Comparison of ENCODE assay signal across 8 mouse cellular contexts in the genomic region with DNA sequence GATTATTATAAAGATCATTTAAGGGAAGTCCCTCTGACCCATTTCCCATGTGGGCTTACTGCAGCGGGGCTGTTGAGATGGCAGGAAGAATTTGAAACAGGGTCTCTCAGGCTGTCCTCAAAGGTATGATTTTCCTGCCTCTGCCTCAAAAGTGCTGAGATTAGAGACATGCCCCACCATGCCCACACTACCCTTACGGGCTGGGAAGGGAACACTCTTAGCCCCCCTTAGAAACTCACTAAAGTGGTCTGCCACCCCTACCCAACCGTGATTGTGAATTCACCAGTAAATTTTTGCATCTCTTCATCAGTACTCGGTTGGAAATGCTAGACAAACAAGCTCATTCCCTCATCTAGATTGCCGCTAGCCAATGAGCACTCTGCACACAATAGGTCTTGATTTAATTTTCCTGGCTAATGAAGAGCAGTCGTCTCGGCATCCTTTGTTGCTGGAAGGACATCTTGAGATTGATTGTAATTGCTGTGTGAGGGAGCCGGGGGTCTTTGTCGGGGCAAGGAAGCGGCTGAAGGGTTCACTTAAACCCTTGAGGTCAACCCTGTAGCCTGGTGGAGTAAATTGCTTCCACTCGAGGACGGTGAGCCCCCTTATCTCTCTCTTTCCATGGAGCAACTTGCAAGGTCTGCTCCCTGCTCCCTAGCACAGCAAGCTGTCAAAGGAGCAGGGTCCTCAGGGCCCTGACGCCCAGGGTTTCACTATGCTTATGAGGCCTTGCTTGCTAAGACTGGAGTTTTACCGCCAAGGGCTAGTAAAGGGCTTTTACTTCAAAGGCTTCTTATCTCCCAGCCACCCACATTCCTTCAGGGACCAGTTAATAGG. TPM values are rescaled to one million over a fixed set of nuclear protein-coding genes. Genes with fewer than 3 reads are reported as not detected.
DNase-seq lines count a peak whose midpoint lies in the region; ATAC-seq lines count a peak whose summit lies in the region.
"Had no signal": no experiment of that assay in that cellular context is flagged by ENCODE, and none has a peak within 500 bp of the region (broad histone marks: within the 10 kb centered on the region; RNA-seq: fewer than 3 reads in every experiment).

No protein-coding gene starts in this region.

- ATAC-seq in neural tube, embryonic 15.5 days (ENCODE audit: low FRiP score): no peak
- ATAC-seq in cerebellum, adult (ENCODE audit: insufficient number of reproducible peaks, low FRiP score, low TSS enrichment): no peak

- DNase-seq in neural tube, embryonic 10.5 days (ENCODE audit: extremely low spot score, low spot score): peak; percentile 67
- DNase-seq in forebrain, embryonic 10.5 days (ENCODE audit: extremely low spot score, low spot score): peak; percentile 61
- DNase-seq in mesoderm, embryonic 11.5 days (ENCODE audit: low read depth, low spot score): peak; percentile 42
- DNase-seq in left cerebral cortex, postnatal 14 days (ENCODE audit: low spot score in 2 of 2): no peak
- no peak for DNase-seq in layer of hippocampus, adult 8-10 months (ENCODE audit: low spot score in 2 of 2)

- H3K36me3 ChIP-seq in neural tube, embryonic 15.5 days: no peaks in the 10 kb centered on the region
- H3K36me3 ChIP-seq in forebrain, embryonic 10.5 days (replicated peaks): no peaks in the 10 kb centered on the region
- H3K36me3 ChIP-seq: hindbrain, embryonic 15.5 days had no signal

- H3K27me3 ChIP-seq in neural tube, embryonic 15.5 days (replicated peaks): no peaks in the 10 kb centered on the region
- peaks cover 56% of the 10 kb centered on the region for H3K27me3 ChIP-seq in forebrain, embryonic 10.5 days (ENCODE audit: poor library complexity, severe bottlenecking)
- H3K27me3 ChIP-seq: hindbrain, embryonic 15.5 days had no signal

- no peak overlapping the region for H3K27ac ChIP-seq in neural tube, embryonic 15.5 days (replicated peaks)
- peak overlapping the region; percentile 76 for H3K27ac ChIP-seq in forebrain, embryonic 10.5 days
- H3K27ac ChIP-seq: hindbrain, embryonic 15.5 days had no signal

- peaks cover 12% of the 10 kb centered on the region; the same call in 1 of the 2 replicates for H3K4me1 ChIP-seq in neural tube, embryonic 15.5 days
- H3K4me1 ChIP-seq in forebrain, embryonic 10.5 days: peaks cover 30% of the 10 kb centered on the region

- H3K4me2 ChIP-seq in neural tube, embryonic 15.5 days: no peak overlapping the region
- H3K4me2 ChIP-seq: hindbrain, embryonic 15.5 days had no signal

- 18% methylated on average over 14 of the region's 14 CpGs for WGBS in neural tube, embryonic 15.5 days
- 5% methylated on average over 14 of the region's 14 CpGs for WGBS in forebrain, embryonic 10.5 days

- H3K4me3 ChIP-seq in neural tube, embryonic 15.5 days (replicated peaks): no peak overlapping the region
- H3K4me3 ChIP-seq in forebrain, embryonic 10.5 days: peak overlapping the region; percentile 26; the same call in 1 of the 2 replicates
- H3K4me3 ChIP-seq: hindbrain, embryonic 15.5 days had no signal

- H3K9ac ChIP-seq in neural tube, embryonic 15.5 days (replicated peaks): no peak overlapping the region
- H3K9ac ChIP-seq: hindbrain, embryonic 15.5 days had no signal

- intact Hi-C loops in left cerebral cortex, postnatal 14 days (cut with DNase I): loop anchor here (5.0 kb wide), 2 partner anchors 173 to 233 kb away; no protein-coding TSS in a partner anchor

- no peaks in the 10 kb centered on the region for H3K9me3 ChIP-seq in neural tube, embryonic 15.5 days (replicated peaks)
- H3K9me3 ChIP-seq in forebrain, embryonic 10.5 days: no peaks in the 10 kb centered on the region
- H3K9me3 ChIP-seq: hindbrain, embryonic 15.5 days had no signal

RNA-seq across cellular contexts. Expression of a gene that starts 51.7 kb away (rescaled TPM):
- polyA plus RNA-seq in neural tube, embryonic 15.5 days (2015; fragmentation: Nextera tagmentation; extraction: Ambion mirVana): 5.3 and 5.6 TPM in 2 replicates
- polyA plus RNA-seq in forebrain, embryonic 10.5 days (2016; fragmentation: Nextera tagmentation; extraction: Ambion mirVana): 4.4 and 5.3 TPM in 2 replicates
- total RNA-seq in left cerebral cortex, postnatal 14 days (2021): 10 to 100 TPM; 78.4 to 86.5 TPM
- total RNA-seq in layer of hippocampus, adult 8-10 months (2022): 10 to 100 TPM; 29.3 to 36.2 (median 33.9) TPM

Comparison
In these comparisons a context has a peak if more than half of its experiments do, and no peak if none do; other contexts are left out.
1. DNase-seq: peak in neural tube, embryonic 10.5 days (single experiment), forebrain, embryonic 10.5 days (single experiment) and mesoderm, embryonic 11.5 days (single experiment); none in left cerebral cortex, postnatal 14 days (0 of 2) and layer of hippocampus, adult 8-10 months (0 of 2).